Mouse (Mus musculus): Measurements from ENCODE around the gene Ppp4c. TPM values are rescaled to one million over a fixed set of nuclear protein-coding genes. Genes with fewer than 3 reads are reported as not detected.

Ppp4c gene
- polyA plus RNA-seq, 1 experiment = 113 TPM

GRCm38 (mm10) chr7:126803181-126803580 lies 10.9 kb upstream of the Ppp4c start:
- Histone ChIP-seq H3K4me2 (ENCODE audit: low read depth) (peak overlapping the region; percentile 87), H3K79me2 (ENCODE audit: control insufficient read depth, insufficient read depth) (peaks cover 8% of the 10 kb centered on the region), H3K36me3 (ENCODE audit: control insufficient read depth, insufficient read depth) (no peaks in the 10 kb centered on the region), H3K4me3 (no peak overlapping the region), H3K27me3 (ENCODE audit: control insufficient read depth, insufficient read depth, insufficient read length) (no peaks in the 10 kb centered on the region), H3ac (ENCODE audit: control insufficient read depth, insufficient read length) (no peak overlapping the region)
- TF ChIP-seq TCF12 (IDR thresholded peaks at IDR 0.05; ENCODE audit: insufficient read depth, poor library complexity, severe bottlenecking) = no peak
- no peak for TF ChIP-seq SRF (IDR thresholded peaks at IDR 0.05; ENCODE audit: control insufficient read depth, insufficient read length, low read depth)
- no peak for TF ChIP-seq TCF3 (IDR thresholded peaks at IDR 0.05; ENCODE audit: insufficient read length, low read depth)
- TF ChIP-seq USF1 (IDR thresholded peaks at IDR 0.05; ENCODE audit: low read depth) = no peak
- TF ChIP-seq POLR2A (IDR thresholded peaks at IDR 0.05; ENCODE audit: insufficient read length, low read depth) = no peak
- TF ChIP-seq POLR2AphosphoS2 (IDR thresholded peaks at IDR 0.05; ENCODE audit: insufficient read length, low read depth) = no peak
- no peak for TF ChIP-seq REST (IDR thresholded peaks at IDR 0.05; ENCODE audit: insufficient read depth, insufficient read length)
- no peak for TF ChIP-seq MYOG (IDR thresholded peaks at IDR 0.05; ENCODE audit: control insufficient read depth in 1 of 3, insufficient read depth in 1 of 3, insufficient read length in 2 of 3, low read depth in 2 of 3)
- TF ChIP-seq E2F4 (IDR thresholded peaks at IDR 0.05; ENCODE audit: insufficient read depth) = no peak
- TF ChIP-seq MYOD1 (IDR thresholded peaks at IDR 0.05; ENCODE audit: control insufficient read depth in 1 of 3, insufficient read length in 2 of 3, low read depth in 2 of 3) = no peak
- no peak for TF ChIP-seq MAX (IDR thresholded peaks at IDR 0.05; ENCODE audit: low read depth)
- no peak for TF ChIP-seq CEBPB (IDR thresholded peaks at IDR 0.05; ENCODE audit: insufficient read depth, poor library complexity, severe bottlenecking)

- peaks cover 16% of the 10 kb centered on the region for H3K79me2 ChIP-seq (ENCODE audit: control insufficient read depth, insufficient read depth)
- no peak overlapping the region for H3ac ChIP-seq (ENCODE audit: control insufficient read depth, insufficient read length)
- no peak for TF ChIP-seq REST (IDR thresholded peaks at IDR 0.05; ENCODE audit: insufficient read depth, insufficient read length)
- TF ChIP-seq E2F4 (IDR thresholded peaks at IDR 0.05; ENCODE audit: insufficient read depth) = no peak
- peak; percentile 84 for TF ChIP-seq TCF12 (IDR thresholded peaks at IDR 0.05; ENCODE audit: insufficient read depth, poor library complexity, severe bottlenecking)
- no peak for TF ChIP-seq MAX (IDR thresholded peaks at IDR 0.05; ENCODE audit: low read depth)
- TF ChIP-seq MYOG (IDR thresholded peaks at IDR 0.05; ENCODE audit: control insufficient read depth in 1 of 3, insufficient read depth in 1 of 3, insufficient read length in 2 of 3, low read depth in 2 of 3) = peak; percentile 79 to 95 (median 85)
- TF ChIP-seq USF1 (IDR thresholded peaks at IDR 0.05; ENCODE audit: low read depth) = no peak
- peak; percentile 67 for TF ChIP-seq TCF3 (IDR thresholded peaks at IDR 0.05; ENCODE audit: insufficient read length, low read depth)
- TF ChIP-seq POLR2A (IDR thresholded peaks at IDR 0.05; ENCODE audit: insufficient read length, low read depth) = no peak
- TF ChIP-seq POLR2AphosphoS2 (IDR thresholded peaks at IDR 0.05; ENCODE audit: insufficient read length, low read depth) = peak; percentile 17
- peak; percentile 87 to 98 (median 93) for TF ChIP-seq MYOD1 (IDR thresholded peaks at IDR 0.05; ENCODE audit: control insufficient read depth in 1 of 3, insufficient read length in 2 of 3, low read depth in 2 of 3)
- TF ChIP-seq SRF (IDR thresholded peaks at IDR 0.05; ENCODE audit: control insufficient read depth, insufficient read length, low read depth) = no peak
- no peak for TF ChIP-seq CEBPB (IDR thresholded peaks at IDR 0.05; ENCODE audit: insufficient read depth, poor library complexity, severe bottlenecking)
- no peaks in the 10 kb centered on the region for H3K27me3 ChIP-seq (ENCODE audit: control insufficient read depth, insufficient read depth, insufficient read length)
- no peak overlapping the region for H3K4me3 ChIP-seq
- no peaks in the 10 kb centered on the region for H3K36me3 ChIP-seq (ENCODE audit: control insufficient read depth, insufficient read depth)
- H3K4me2 ChIP-seq (ENCODE audit: low read depth) = peak overlapping the region; percentile 87
Measured at GRCm38 (mm10) chr7:126802134-126802889, 10.0 kb upstream of the Ppp4c start.

- Histone ChIP-seq H3K4me3 (no peak overlapping the region), H3K79me2 (ENCODE audit: control insufficient read depth, insufficient read depth) (peaks cover 28% of the 10 kb centered on the region), H3ac (ENCODE audit: control insufficient read depth, insufficient read length) (no peak overlapping the region), H3K36me3 (ENCODE audit: control insufficient read depth, insufficient read depth) (peaks cover 10% of the 10 kb centered on the region), H3K4me2 (ENCODE audit: low read depth) (peak overlapping the region; percentile 87), H3K27me3 (ENCODE audit: control insufficient read depth, insufficient read depth, insufficient read length) (no peaks in the 10 kb centered on the region)
- TF ChIP-seq REST (IDR thresholded peaks at IDR 0.05; ENCODE audit: insufficient read depth, insufficient read length) (no peak), TCF3 (IDR thresholded peaks at IDR 0.05; ENCODE audit: insufficient read length, low read depth) (no peak), POLR2A (IDR thresholded peaks at IDR 0.05; ENCODE audit: insufficient read length, low read depth) (no peak), SRF (IDR thresholded peaks at IDR 0.05; ENCODE audit: control insufficient read depth, insufficient read length, low read depth) (no peak), CEBPB (IDR thresholded peaks at IDR 0.05; ENCODE audit: insufficient read depth, poor library complexity, severe bottlenecking) (no peak), MAX (IDR thresholded peaks at IDR 0.05; ENCODE audit: low read depth) (no peak), MYOG (IDR thresholded peaks at IDR 0.05; ENCODE audit: control insufficient read depth in 1 of 3, insufficient read depth in 1 of 3, insufficient read length in 2 of 3, low read depth in 2 of 3) (no peak), POLR2AphosphoS2 (IDR thresholded peaks at IDR 0.05; ENCODE audit: insufficient read length, low read depth) (no peak), USF1 (IDR thresholded peaks at IDR 0.05; ENCODE audit: low read depth) (no peak), TCF12 (IDR thresholded peaks at IDR 0.05; ENCODE audit: insufficient read depth, poor library complexity, severe bottlenecking) (no peak), MYOD1 (IDR thresholded peaks at IDR 0.05; ENCODE audit: control insufficient read depth in 1 of 3, insufficient read length in 2 of 3, low read depth in 2 of 3) (no peak), E2F4 (IDR thresholded peaks at IDR 0.05; ENCODE audit: insufficient read depth) (no peak)
Measured at GRCm38 (mm10) chr7:126801057-126801422, 8.7 kb upstream of the Ppp4c start.

GRCm38 (mm10) chr7:126800269-126801056 lies 8.2 kb upstream of the Ppp4c start:
- Histone ChIP-seq H3K4me3 (peak overlapping the region; percentile 89), H3K27me3 (ENCODE audit: control insufficient read depth, insufficient read depth, insufficient read length) (no peaks in the 10 kb centered on the region), H3K4me2 (ENCODE audit: low read depth) (peak overlapping the region; percentile 87), H3K79me2 (ENCODE audit: control insufficient read depth, insufficient read depth) (peaks cover 28% of the 10 kb centered on the region), H3K36me3 (ENCODE audit: control insufficient read depth, insufficient read depth) (peaks cover 16% of the 10 kb centered on the region), H3ac (ENCODE audit: control insufficient read depth, insufficient read length) (peak overlapping the region; percentile 64)
- TF ChIP-seq CEBPB (IDR thresholded peaks at IDR 0.05; ENCODE audit: insufficient read depth, poor library complexity, severe bottlenecking) = no peak
- TF ChIP-seq MYOD1 (IDR thresholded peaks at IDR 0.05; ENCODE audit: control insufficient read depth in 1 of 3, insufficient read length in 2 of 3, low read depth in 2 of 3) = peak in 1 of 3 experiments; percentile 7
